Mouse (Mus musculus) liver, embryonic 18 days (tissue): ENCODE measurements around the gene Aqp3. TPM values are rescaled to one million over a fixed set of nuclear protein-coding genes. Genes with fewer than 3 reads are reported as not detected.

Experiments used
- polyA plus RNA-seq: library from polyadenylated mRNA; depleted of rRNA; stranded (reverse); fragments of >200 nt; gene quantifications from 2 replicates; pipeline ENCODE4 v1.2.3, GENCODE M21; 2012; rRNA removed

Aqp3 gene
- polyA plus RNA-seq: 8.9 and 10.4 TPM in 2 replicates

GRCm38 (mm10) chr4:41097871-41098576, at the start of gene Aqp3:
Aqp3 (minus strand) TSS chr4:41098183.

GRCm38 (mm10) chr4:41135711-41136453, 37.9 kb upstream of the Aqp3 start, which contains the start of gene Ube2r2:
Ube2r2 (plus strand) TSS chr4:41135743.

GRCm38 (mm10) chr4:41124180-41124951, 26.4 kb upstream of the Aqp3 start, which contains the start of gene Nol6:
Nol6 (minus strand) TSS chr4:41124455.

GRCm38 (mm10) chr4:41047524-41048271, 50.3 kb downstream of the Aqp3 start, which contains the start of gene Aqp7:
Aqp7 (minus strand) TSS chr4:41048139.

Other genes starting within 250 kb of the Aqp3 start
- 19.4 and 23.6 TPM in 2 replicates for gene B4galt1, start 244.2 kb downstream of the Aqp3 start, polyA plus RNA-seq
- 0.59 and 1.0 TPM in 2 replicates for gene Spink4, start 178.1 kb downstream of the Aqp3 start, polyA plus RNA-seq
- 47.0 and 48.2 TPM in 2 replicates for gene Bag1, start 149.9 kb downstream of the Aqp3 start, polyA plus RNA-seq
- gene Chmp5, start 149.8 kb downstream of the Aqp3 start, polyA plus RNA-seq: 30.9 and 31.1 TPM in 2 replicates
- gene Nfx1, start 127.3 kb downstream of the Aqp3 start, polyA plus RNA-seq: 20.6 and 23.4 TPM in 2 replicates
- gene Aqp7, start 50.0 kb downstream of the Aqp3 start, polyA plus RNA-seq: 1.0 and 1.2 TPM in 2 replicates
- gene Nol6, start 26.3 kb upstream of the Aqp3 start, polyA plus RNA-seq: 5.4 and 6.6 TPM in 2 replicates
- gene Ube2r2, start 37.6 kb upstream of the Aqp3 start, polyA plus RNA-seq: 49.8 and 63.0 TPM in 2 replicates
- gene Ubap2, start 177.0 kb upstream of the Aqp3 start, polyA plus RNA-seq: 8.2 and 9.7 TPM in 2 replicates
- gene Dcaf12, start 216.7 kb upstream of the Aqp3 start, polyA plus RNA-seq: 26.1 and 26.8 TPM in 2 replicates